Mouse (Mus musculus) ZHBTc4 (cell line): ENCODE results near the gene Suv39h2.

Source experiments
- DNase-seq: peaks from one replicate; pipeline ENCODE4 v3.0.0-alpha.2; 2011; ENCODE audit warnings: low read depth, low spot score

Suv39h2 gene

DNA sequence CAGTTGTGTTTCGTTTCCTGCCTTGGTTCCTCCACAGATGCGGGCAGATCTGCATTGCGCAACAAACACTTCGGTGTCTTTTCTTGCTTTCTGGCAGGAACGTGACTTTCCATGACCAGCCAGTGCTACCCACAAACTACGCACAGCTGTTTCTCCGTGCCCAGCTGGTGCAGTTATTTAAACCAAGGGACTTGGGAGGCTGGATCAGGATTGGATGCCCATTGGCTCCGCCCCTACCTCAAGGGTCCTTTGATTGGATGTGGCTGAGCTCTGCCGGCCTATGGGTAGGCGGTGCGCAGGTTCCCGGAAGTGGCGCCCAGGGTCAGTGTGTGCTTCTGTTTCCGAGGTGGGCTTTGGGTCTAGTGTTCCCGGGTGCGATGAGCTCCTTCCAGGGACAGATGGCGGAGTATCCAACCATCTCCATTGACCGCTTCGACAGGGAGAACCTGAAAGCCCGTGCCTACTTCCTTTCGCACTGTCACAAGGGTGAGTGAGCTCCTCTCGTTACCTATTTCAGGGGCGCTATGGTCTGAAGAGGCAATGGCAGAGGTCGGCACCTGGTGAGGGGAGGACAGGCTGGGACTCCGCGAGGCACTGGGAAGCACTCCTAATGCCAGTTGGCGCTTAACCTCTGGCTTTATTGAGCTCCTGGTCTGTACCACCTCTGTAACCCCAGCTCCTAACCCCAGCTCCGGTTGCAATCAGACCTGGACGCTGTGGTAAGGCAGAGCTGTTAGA, 50.8 kb downstream of the Suv39h2 start, which contains the start of gene Dclre1c:
Gene Dclre1c, plus strand, starts transcription at position 291 of the 738 bp plus-strand sequence.
- peak; percentile 93 for DNase-seq

DNA sequence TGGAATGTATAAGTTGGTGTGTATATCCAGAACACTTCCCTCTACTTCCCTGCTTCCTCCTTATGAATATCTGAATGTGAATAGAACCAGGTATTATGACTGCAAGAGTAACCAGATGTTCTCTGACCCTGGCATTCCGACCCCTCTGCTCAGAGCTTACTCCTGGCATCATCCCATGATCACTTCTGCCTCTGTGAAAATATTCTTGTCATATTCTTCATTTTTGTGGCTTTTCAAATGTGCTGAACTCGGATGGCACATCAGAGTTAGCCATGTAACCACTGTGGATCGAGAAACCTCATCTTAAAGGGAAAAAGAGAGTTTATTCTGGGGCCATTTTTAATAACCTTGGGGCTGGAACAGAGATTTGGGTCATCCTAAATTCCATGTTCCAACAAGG, 52.3 kb downstream of the Suv39h2 start, which contains the start of gene Meig1:
Gene Meig1, minus strand, starts transcription at position 101 of the 400 bp plus-strand sequence.
- DNase-seq: no peak

DNA sequence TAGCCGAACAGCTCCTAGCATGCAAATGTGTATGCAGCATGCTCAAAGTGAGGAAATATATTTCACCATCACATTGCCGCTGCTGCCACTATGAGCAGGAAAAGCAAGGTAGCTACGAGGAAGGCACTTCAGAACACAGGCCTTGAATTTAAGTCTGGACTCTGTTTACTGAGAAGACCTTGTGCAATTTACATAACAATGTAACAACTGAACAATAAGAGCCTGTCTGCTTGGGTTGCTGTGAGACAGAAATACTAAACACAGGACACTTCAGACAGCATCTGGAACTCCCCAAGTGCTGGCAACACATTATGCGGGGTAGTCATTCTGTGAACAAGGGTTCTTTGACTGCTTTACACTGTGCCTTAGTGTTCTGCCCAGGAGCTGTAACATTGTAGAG, 54.7 kb downstream of the Suv39h2 start:
- DNase-seq: peak; percentile 29

DNA sequence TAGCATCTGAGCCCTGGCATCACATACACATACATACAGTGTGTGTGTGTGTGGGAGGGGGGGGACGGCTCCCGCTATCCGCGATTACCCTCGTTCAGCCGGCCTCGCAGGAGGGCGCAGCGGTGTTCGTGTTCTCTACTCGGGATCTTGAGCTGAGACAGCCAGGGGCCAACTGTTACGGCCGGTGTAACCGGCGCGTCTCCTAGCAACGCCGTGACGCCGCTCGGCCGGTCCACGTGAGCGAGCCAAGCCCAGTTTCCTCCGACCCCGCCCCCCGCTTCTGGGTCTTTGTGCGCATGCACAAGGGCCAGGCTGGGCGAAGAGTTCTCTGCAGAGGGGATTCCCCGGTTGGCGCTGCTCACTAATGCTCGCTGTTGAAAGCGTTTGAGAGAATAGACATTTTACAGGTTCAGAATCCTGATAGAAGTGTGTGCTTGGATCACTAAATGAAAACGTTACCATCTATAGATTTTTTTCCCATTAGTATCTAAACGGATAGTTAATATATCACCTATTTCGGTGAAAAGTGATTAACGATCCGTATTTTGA, 55.9 kb downstream of the Suv39h2 start:
- DNase-seq: peak; percentile 96

DNA sequence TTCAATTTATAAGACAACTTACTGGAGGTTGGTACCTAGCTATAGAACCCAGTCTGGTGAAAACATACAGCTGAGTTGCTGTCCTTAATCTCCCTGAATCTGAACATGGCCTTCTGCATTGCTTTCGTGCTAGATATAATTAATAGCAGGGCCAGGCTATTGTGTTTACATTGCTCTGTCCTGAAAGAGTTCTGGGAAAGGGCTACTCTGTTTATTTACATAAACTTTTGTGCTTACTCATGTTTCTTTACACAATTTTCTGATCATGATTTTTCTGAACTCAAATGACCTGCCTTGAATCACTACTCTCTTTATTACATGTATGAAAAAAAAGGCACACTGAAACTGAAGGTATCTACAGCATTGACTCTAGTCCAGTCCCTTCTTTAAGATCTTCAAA, 59.2 kb downstream of the Suv39h2 start:
- DNase-seq: no peak

DNA sequence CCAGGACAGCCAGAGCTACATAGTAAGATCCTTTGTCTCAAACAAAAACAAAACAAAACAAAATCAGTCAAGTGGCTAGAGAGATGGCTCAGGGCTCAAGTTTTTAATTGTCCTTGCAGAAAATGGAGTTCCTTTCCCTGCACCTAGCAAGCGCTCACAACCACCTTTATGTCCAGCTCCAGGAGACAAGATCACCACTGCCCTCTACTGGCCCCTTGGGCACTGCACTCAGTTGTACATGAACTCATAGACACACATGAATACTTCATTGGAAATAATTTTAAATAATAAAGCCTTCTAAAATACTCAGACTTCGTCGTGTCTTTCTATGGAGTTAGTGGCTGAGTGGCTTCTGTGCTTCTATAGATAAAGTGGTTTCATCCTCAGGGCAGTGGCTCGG, 60.6 kb downstream of the Suv39h2 start:
- peak; percentile 76 for DNase-seq

DNA sequence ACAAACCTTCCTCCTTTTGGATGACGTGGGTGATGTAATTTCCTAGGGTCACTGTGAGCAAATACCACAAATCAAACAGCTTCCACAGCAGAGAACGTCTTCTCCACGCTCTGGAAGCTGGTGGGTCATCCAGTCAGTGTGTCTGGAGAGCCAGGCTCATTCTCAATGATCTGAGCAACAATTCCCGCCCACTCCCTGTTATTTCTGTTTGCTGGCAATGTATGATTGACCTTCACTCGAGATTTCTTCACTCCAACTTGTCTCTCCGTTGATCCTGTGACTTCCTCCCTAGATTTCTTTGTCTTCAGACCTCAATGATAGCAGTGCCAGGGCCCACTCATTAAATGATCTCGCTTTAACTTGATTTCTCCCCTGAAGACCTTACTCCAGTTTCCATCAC, 67.1 kb downstream of the Suv39h2 start:
- DNase-seq: no peak

DNA sequence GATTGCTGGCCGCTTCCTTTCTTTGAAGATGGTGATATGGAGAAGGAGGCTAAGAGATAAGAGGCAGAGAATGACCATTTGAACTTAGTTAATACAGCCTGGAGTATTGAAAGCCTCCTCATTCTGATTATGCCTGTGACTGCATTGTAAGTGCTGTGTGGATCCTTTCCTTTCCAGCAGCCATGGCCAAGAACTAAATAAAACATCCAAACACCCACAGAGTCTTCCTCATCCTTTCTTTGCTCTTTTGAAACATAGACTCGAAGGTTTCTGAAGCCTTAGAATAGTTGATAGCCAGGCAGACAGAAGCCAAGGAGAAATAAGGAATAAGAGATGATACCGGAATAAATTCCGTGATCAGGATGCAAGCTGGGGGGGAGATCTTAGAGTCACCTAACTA, 68.8 kb downstream of the Suv39h2 start:
- DNase-seq: no peak
